Mouse (Mus musculus): ENCODE data around the gene Greb1. TPM values are rescaled to one million over a fixed set of nuclear protein-coding genes. Genes with fewer than 3 reads are reported as not detected.

Gene Greb1
- total RNA-seq, 4 experiments from 2014 or later: 0.27 to 5.3 (median 1.1) TPM

DNA sequence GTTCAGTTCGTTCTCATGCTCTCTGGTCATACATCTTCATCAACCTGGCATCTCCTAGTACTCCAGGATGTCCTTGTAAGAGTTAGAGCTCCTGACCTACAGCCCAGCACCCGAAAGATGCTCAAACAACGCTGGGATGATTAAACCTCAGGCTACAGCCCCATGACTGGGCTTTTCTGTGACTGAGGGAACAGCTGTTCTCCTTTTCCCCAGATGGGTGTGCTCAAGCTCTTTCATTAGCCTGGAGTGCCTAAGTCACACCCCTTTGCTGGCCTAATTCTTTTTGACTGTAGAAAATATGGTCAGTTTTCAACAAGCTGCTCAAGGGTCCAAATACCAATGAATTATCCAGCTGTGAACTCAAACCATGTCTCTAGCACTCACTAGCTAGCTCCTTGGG is 7.4 kb upstream of the Greb1 start:
- DNase-seq (ENCODE audit: low spot score in 2 of 2): peak; percentile 15 to 27

DNA sequence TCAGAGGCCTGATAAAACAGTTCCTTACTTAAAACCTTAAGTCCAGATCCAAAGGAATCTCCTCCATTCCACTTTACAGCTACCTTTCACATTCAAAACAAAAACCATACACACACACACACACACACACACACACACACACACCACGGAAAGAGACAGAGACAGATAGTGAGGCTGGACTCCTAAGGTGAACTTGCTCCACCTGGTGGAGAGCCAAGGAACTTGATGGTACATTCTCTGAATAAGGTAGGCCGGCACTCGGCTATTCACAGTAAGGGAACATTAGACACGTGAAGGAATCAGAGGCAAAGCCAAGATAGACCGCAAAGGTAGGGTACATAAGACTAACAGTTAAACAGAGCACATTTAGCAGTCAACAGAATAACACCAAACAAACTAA is 4.8 kb upstream of the Greb1 start:
- DNase-seq (ENCODE audit: low spot score in 2 of 2): peak; percentile 50 to 58

GRCm38 (mm10) chr12:16803956-16804430 is 3.3 kb upstream of the Greb1 start:
- DNase-seq (ENCODE audit: low spot score in 2 of 2): no peak

- no peak for DNase-seq (ENCODE audit: low spot score in 2 of 2)
These were observed 2.7 kb upstream of the Greb1 start for GRCm38 (mm10) chr12:16803237-16803955.

- DNase-seq (ENCODE audit: low spot score in 2 of 2): no peak
These were observed 251 bp upstream of the Greb1 start for GRCm38 (mm10) chr12:16800959-16801315.

GRCm38 (mm10) chr12:16799928-16800258 is 793 bp downstream of the Greb1 start:
- DNase-seq (ENCODE audit: low spot score in 2 of 2): no peak

- no peak for DNase-seq (ENCODE audit: low spot score in 2 of 2)
These were observed 1.8 kb downstream of the Greb1 start for GRCm38 (mm10) chr12:16798894-16799293.

DNA sequence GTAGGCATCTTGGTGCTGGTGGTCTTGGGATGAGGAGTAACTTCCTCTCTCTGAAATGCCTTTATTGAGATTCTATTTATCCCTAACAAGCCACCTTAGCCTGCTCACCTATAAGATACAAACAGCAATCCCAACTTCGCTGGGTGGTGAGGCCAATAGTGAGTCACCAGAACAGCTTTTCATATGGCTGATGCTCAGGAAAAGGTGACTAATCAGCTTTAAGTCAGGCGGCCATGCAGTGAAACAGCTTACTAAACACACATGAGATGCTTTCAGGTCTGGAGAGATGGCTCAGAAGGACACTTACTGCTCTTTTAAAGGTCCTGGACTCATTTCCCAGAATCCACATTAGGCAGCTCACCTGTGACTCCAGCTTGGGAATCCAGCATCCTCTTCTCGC is 4.9 kb downstream of the Greb1 start:
- no peak for DNase-seq (ENCODE audit: low spot score in 2 of 2)

- DNase-seq (ENCODE audit: low spot score in 2 of 2): no peak
These were observed 7.3 kb downstream of the Greb1 start for GRCm38 (mm10) chr12:16793371-16793770.

DNA sequence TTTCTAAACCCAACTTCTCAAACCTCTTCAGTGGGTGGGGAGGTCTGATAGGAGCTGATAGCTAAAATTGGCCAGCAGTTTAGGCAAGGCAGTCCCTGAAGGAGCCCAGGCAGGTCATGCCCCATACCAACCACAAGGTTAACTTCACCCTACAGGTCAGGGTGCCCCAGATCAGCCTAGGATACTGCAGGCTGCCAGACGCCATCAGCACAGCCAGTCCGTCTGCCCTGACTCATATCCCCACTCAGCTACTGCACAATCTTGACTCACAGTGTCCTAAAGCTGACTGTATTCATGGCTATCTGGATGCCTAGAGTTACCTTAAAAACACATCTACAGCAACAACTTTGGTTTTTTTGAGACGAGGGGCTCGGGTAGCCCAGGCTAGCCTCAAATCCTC is 10.2 kb downstream of the Greb1 start:
- no peak for DNase-seq (ENCODE audit: low spot score in 2 of 2)

DNA sequence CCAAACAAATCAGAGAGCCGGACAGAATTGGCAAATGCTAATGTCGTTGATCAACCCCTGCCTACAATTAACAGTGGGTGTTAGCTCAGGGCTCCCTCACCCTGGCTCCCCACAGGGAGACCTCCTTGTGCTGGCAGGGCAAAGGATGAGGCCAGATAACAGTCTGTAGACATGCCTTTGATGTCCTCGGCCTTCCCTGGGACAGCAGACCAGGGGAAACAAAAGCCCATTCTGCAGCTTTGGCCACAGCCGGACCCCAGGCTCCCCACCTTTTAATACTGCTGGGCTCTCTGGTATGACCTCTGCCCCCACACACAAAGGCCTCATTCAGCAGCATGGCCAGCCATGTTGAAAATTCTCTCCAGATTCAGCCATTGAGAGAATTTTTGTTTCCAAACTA is 10.9 kb downstream of the Greb1 start:
- no peak for DNase-seq (ENCODE audit: low spot score in 2 of 2)

GRCm38 (mm10) chr12:16789199-16789598 is 11.5 kb downstream of the Greb1 start:
- no peak for DNase-seq (ENCODE audit: low spot score in 2 of 2)

GRCm38 (mm10) chr12:16788600-16788999 is 12.1 kb downstream of the Greb1 start:
- DNase-seq (ENCODE audit: low spot score in 2 of 2): no peak

GRCm38 (mm10) chr12:16781034-16781746 is 19.5 kb downstream of the Greb1 start:
- no peak for DNase-seq (ENCODE audit: low spot score in 2 of 2)

DNA sequence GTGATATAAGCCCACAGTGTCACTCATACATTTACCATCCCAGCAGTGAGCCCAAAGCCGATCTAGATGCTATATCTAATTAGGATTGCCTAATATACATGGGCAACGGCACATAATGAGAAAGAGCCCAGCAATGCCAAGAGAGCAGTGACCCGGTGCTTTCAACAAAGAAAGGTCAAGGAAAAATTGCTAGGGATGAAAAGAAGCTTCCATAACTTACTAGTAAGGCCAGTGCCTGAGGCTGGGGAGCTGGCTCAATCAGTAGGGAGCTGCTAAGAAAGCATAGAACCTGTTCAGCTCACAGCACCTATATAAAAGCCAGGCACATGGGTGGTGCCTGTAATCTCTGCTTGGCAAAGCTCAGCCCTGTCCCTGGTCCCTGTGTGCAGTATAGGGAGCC is 20.4 kb downstream of the Greb1 start:
- no peak for DNase-seq (ENCODE audit: low spot score in 2 of 2)

GRCm38 (mm10) chr12:16779165-16779564 is 21.5 kb downstream of the Greb1 start:
- no peak for DNase-seq (ENCODE audit: low spot score in 2 of 2)

- DNase-seq (ENCODE audit: low spot score in 2 of 2): no peak
These were observed 22.2 kb downstream of the Greb1 start for GRCm38 (mm10) chr12:16778523-16778922.

DNA sequence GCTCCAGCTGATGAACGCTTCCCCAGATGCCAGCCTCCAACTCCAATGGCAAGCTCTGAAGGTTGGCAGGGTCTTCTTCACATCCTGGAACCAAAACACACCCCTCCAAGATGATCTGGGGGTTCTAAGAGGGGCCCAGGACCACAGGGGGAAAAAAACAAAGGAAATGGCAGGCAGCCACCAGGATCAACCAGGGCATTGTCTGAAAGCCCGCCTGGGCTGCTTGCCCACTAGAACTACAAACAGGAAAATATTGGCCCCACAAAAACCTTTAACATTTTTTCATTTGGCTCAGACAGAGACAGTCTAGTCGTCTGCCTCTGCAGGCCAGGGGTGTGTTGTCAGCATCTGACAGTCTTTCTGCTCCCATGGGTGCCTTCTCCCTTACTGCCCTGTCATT is 25.3 kb downstream of the Greb1 start:
- no peak for DNase-seq (ENCODE audit: low spot score in 2 of 2)

- DNase-seq (ENCODE audit: low spot score in 2 of 2): no peak
These were observed 26.1 kb downstream of the Greb1 start for GRCm38 (mm10) chr12:16774605-16775004.

- no peak for DNase-seq (ENCODE audit: low spot score in 2 of 2)
These were observed 31.0 kb downstream of the Greb1 start for GRCm38 (mm10) chr12:16769601-16770165.

DNA sequence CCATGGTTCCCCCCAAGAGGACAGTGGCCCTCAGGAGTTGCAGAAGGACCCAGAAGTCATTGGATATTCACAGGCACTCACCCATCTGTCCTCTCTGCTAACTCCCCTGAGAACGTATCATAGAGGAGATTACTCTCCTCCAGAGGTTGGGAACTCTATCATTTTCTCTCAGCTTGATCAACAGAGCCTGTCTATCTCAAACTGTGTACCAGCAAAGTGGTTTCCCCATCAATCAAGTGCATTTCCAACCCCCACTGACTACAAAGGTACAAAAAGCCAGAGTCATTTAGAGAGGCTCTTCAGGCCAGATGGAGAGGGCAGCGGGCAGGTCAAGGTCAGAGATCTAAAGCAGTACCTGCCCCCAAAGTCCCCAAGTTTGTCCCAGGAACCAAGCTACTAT is 32.0 kb downstream of the Greb1 start:
- no peak for DNase-seq (ENCODE audit: low spot score in 2 of 2)

DNA sequence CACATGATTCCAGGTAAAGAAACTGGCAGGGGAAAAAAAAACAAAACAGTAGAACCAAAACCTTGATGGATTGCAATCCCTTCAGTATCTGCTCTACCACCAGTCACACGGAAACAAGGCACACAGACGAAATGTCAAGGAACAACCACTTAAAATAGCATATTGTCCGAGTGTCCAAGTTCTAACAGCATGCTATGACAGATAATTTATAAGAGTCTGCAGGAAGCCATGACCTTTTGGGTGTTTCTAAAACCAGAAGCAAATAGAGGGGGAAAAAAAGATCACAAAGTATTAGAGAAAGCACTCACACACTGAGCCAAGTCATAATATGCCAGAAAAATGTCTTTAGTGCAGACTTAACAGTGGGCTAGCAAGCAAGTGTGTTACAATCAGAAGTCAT is 32.4 kb downstream of the Greb1 start:
- no peak for DNase-seq (ENCODE audit: low spot score in 2 of 2)
